Mouse (Mus musculus) kidney, adult 9 months (tissue): Measurements from ENCODE around the gene Map2.

Experiments
- DNase-seq: peaks from one replicate; pipeline ENCODE4 v3.0.0; 2022

The Map2 gene

DNA sequence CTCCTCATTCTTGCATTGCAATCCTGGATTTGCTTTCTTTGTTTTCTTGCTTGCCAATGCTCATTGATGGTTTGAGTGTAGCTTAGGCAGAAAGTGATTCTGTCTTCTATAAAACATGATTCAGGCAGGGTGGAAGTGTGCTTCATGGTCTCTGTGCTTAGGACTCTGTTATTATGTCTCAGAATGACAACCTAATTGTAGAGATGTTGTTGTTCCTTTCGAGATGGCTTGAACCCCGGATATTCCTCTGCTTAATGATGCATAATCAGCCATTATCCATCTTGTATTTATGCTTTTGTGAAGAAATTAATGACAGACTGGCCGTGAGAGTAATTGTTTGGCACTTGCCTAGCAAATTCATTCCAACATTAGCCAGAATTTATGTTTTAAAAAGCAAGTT is 31.8 kb downstream of the Map2 start:
- DNase-seq, result no peak

DNA sequence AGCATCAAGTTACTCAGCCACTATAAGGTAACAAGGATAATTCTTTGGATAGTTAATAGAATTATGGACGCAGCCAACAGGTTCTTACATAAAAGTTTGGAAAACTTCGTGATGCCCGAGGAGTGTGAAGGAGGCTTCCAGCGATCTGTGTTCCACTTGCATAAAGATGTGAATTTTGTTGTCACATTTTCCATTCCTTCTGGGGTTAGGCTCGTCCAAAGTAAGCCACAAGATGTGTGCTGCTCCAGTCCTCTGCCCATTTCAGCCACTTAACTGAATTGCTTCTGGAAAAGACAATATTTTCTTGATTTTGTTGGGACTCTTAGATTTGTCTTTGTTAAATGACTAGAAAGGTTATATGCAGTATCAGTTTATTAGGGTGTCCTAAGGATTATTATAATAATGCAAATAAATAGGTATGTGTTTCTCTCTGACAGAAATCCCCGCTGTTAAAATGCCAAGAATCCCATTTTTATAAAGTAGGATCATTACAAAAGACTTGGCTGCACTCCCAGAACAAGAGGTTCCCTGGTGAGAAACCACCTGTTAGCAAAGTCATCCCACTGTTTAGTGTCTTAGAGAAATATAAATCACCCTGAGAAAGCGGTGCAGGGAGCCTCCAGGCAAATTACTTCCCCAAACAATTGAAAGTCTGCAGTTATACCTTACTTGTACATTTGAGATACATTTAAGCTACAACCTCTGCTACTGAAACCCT is 36.2 kb downstream of the Map2 start:
- DNase-seq, result no peak

DNA sequence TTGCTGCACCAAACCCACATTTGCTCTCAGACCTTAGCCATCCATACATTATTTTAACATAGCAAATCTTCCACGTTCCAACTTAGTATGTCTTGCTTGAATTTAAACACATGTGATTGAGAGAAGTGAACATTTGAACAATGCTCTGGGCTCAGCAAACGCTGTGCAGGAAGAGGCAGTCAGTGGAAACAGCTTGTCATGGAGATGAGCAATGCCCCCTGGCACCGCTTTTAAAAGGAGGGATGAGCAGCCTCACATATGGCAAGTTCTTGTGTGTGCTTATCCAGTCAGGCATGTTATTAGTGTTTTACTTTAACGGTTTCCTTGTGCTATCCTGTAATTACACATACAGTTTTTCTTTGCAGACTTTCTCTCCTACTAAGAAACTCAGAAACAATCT is 46.4 kb downstream of the Map2 start:
- no peak for DNase-seq

DNA sequence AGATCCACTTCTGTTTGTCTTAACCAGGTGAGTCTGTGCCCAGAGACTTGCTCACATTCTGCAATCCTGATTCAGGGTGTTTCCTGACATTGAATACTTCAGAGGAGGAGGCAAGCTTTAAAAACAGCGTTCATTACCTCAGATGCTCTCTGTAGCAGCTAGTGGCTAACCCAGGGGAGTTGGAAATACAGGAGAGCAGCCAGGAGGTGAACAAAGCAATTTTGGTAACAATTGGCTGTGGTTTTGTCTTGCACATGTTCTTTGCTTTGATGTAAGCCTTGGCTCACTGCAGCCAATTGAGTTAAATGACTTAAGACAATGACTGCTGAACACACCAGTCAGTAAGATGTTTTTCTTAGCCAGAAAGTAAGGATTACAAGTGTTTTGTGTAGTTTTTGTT is 48.3 kb downstream of the Map2 start:
- no peak for DNase-seq

DNA sequence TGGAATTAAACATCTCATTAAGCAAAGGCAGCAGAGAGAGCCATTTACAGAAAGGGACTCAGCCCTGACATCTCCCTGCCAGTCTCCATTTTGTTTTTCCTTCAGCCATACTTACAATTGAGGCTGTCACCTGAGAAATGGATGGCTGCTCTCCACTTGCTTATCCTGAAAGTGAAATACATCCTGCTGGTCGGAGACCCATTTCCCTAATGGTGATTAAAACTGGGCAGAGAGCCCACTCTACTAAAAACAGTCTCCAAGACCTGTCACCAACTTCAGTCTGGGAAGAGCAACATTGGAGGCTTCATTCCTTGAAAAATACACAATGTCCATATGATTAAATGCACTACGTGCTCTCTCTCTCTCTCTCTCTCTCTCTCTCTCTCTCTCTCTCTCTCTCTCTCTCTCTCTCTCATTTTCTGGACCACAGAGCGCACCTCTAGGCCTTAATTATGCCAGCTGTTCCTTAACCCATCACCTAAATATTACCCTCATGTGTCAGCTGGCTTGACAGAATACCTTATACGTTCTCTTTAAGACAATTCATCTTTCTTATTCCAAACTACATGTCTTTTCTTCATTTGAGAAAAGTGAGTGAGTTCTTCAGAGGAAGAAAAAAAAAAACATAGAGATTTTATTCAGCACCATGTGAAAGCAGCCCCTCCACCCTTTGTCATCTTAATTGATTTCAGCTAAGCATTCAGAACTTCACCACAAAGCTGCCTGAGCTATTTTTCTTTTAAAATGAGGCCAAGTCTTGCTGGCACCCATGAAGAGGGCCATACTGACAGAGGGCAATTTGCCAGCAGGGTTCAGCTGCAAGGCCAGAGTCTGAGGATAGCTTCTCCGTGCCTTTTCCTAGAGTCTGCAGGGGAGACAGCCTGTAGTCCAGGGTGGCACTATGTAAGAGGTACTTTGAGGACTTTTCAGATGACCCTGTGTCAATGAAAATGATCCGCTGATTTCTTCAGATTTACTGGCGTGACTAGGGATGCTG is 51.6 kb downstream of the Map2 start:
- DNase-seq, result no peak

DNA sequence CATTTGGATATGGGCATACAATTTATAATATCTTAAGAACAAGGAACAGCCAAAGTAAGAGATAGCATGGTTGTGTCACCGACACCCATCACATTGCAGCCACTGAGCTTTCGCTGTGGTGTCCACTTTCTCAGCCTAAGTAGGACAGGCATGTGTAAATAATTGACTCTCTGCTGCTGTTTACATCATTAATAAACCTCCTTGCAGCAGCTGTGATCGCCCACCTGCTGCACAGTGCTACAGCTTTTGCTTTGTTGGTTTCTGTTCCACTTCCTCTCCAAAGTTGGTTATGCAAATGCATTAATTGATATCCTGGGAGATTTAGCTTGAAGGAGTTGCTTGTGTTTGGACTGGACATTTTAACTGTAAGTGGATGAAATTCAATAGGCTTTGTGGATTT is 53.1 kb downstream of the Map2 start:
- DNase-seq, result no peak

DNA sequence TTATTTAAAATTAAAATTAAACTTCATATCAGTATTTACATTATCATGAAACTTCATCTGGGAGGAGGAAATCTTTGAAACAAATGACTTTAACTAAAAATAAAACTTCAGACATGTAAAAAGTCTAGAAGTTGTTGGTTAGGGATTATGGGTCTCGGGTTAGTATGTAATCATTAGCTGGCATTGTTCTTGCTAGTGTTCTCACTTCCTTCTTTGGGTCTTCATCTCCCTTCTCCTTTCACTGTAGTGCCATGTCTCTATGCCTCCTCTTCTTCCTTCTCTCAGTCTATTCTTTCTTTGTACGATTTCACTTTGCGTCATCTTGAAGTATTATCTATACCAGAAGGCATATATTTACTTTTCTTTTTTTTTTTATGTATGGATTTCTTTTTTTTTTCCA is 55.3 kb downstream of the Map2 start:
- no peak for DNase-seq

DNA sequence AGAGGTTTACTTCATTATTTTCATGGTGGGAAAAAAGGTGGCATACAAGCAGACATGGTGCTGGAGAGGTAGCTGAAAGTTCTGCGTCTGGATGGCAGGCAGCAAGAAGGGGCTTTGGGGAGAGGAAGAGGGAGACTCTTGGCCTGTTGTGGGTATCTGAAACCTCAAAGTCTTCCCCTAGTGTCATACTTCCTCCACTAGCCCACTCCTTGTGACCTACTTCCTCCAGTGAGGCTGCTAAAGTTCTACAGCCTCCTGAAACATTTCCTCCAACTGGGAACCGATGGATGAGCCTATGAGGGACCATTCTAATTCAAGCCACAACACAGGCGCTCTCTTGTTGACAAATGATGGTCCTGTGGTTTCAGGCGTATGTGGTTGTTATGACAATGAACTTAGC is 56.9 kb downstream of the Map2 start:
- DNase-seq, result no peak

DNA sequence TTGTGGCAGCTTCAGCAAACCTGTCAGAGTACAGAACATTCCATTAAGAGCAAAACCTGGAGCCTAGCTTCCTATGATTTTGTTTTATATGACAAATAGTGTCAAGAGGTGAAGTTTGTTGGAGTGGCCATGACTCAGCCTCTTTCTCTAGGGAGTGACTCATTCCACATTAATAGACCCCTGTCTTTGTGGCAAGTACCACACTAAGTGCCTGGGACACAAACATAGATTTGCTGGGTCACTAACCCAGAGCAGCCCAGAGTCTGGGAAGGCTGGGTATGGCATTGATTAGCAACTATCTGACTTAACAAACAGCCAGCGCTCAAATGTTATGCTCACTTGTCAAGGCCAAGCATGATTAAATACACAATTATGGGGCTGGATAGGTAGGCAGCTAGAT is 69.8 kb downstream of the Map2 start:
- DNase-seq, result no peak

DNA sequence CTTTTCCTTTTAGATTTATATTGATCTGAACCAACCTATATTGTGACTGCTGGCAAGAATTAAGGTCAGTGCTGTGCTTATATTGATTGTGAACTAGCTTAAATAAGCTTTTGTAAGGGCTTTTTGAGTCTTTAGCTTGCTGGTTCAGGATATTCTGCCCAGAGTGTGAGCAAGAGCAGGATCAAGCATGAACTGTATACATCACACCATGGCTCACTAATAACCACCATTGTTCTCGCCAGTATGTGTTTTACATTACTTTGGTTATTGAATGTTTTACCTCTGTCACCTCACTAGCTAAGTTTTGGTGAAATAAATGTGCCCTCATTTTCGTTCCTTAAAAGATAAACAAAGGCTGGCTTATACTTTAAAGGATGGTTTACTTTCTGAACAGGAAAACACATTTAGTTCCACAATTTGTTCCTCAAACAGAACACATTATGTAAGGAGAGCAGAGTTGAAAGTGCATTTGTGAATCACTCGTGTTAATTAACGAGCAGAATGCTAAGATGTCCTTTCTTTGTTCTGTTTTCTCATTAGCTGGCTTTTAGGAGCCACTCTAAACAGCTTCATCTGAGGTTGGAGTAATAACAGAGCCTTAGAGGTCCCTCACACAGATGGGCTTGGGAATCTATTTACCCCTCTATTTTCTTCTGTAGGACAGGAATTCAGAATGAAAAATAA is 76.7 kb downstream of the Map2 start:
- DNase-seq, result peak; percentile 31

DNA sequence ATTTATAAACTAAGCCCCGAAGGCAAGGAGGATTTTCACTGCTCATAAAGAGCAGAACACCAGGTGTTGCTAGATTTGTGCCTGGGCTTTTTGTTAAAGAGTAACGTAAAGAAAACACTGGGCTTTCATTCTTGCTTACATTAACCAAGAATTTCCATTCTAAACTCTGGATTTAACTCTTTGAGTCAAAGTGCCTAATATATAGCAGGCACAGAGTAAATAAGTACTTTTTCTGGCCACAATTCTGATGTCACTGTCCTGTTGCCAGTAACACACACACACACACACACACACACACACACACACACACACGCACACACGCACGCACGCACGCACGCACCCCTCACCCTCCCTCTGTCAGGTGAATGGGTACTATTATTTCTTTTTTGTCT is 77.3 kb downstream of the Map2 start:
- no peak for DNase-seq

DNA sequence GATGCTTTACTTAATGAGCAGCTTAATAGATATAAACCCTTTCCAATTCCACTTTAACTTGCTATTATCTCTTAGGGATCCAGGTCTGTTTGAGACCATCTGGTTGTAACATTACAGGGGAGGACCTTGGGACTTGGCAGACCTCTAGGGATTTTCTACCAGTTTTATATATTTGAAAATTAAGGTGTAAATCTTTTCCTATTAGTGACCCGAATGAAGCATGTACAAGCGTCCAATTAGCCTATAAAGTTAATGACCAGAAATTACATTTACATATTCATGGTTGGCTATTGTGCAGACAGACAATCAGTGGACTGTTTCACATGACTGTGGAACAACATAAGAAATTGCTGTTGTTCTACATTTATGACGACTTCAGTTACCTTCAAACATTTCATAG is 88.1 kb downstream of the Map2 start:
- DNase-seq, result no peak

DNA sequence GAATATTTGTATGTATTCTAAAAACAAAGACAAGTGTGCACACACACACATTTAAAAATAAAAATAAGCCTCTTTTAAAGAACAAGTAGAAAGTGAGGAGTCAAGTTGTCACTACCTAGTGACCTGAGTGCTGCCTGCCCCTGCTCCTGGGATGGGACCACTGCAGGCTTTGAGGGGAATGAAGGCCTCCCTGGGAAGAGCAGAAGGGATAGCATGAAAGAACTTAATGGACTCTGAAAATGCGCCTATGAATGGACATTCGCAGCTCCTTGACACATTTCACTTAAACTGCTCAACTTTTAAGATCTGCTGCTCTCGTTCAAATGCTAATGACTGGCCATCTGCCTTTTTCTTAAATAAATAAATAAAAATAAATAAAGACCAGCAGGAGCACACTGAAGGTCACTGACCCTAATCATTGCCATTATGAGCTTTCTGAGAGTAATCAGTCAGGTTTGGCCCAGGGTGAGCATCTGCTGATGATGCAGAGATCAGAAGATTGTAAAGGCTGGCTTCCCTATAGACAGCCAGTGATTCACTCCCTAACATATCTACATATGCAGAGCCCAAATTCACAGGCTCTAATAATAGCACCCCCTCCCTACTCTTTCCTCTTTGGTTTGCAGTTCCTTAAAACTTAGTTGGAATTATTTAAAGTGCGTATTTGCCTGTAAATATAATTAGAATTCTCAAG is 91.3 kb downstream of the Map2 start:
- no peak for DNase-seq

DNA sequence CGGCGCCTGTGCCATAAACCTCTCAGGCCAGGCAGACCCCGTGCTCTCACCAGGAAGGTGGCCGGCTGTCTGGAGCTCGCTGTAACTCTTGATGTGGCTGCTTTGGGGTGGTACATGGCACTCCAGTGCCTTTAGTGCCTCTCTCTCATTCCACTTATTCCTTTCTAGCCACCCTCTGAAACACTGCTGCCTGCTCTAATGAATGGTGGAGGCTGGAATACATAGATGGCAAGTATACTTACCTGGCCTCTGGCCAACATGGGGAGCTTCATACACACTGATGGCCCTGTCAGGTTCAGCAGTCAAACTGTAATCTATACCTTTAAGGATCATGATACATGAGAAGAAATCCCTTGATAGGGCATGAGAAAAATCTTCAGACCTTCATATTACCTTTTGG is 102.6 kb downstream of the Map2 start:
- DNase-seq, result no peak

DNA sequence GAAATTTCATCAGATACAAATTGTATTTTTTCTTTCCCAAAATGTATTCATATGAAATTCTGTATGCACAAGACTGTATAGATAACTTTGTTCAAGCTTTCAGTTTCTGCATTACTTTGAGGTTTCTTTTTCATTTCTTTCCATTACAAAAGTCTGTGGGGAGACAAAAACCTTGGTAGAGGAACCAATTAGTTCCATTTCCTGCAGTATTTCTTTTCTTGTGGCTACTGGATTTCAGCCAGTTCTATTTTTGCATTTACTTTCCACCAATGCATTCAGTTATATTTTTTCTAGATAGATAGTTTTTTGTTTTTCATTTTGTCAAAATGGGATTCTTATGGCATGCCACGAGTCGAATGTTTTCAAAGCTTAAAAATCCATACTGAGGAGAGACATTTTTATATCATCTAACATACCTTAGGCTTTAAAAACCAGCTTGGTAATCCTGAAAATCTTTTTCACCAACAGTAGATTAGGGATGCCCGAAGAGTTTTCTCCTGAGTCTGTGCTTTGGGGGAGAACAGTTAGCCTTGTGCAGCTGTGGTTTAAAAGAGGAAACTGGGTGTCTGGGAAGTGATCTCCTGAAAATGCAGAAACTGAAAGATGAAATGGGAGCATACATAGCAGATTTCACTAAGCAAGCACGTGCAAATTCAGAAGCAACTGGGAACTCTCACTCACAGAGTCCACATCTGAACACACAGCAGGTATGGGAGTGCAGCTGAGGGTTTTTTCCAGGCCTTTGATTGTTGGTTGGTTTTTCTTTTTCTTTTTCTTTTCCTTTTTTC is 104.3 kb downstream of the Map2 start:
- DNase-seq, result no peak

DNA sequence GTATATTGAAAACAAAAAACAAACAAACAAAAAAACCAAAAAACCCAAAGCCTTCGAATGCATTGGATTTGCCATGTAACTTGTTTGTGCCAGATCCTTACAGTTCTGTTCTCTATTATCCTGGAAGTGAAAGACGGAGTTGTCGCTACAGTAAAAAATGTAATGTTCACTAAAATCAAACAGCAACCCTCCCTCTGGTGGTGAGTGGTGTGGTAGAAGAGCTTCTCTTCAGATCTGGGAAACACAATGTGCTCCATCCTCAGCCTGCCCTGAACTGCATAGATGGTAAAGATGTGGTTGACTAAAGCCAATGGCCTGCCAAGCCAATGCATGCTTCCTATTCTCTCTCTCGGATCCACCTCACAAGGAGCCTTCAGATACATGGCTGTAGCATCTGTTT is 105.1 kb downstream of the Map2 start:
- DNase-seq, result no peak

DNA sequence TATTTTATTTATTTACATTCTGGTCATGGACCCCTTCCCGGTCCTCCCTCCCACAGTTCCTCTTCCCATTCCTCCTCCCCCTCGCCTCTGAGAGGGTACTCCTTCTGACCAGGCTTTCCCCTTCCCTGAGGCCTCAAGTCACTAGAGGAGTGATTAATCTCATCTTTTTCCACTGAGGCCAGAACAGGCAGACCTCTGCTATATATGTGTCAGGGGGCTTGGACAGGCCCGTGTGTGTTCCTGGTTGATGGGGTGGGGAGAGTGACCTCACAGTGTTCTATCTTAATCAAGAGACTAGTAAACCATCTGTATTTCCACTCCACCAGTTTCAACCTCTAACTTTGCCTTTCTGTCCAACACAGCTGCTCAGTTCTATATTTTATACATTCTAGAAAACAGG is 107.4 kb downstream of the Map2 start:
- DNase-seq, result no peak

DNA sequence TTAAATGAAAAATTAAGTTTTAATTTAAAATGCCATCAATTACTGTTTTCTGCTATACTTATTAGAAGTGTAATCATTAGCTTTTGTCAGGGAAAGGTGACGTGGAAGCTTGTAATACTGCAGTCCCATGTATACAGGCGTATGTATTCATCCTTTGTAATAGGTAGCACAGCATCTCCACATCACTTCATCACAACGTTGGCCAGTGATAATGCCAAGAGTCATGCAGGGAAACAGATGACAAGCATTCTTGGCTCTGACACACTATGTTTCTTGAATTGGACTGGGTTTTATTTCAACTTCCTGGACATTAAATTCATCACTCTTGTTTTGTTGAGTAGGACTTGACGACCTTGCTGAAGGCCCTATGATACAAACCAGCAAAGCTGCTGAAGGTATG is 113.9 kb downstream of the Map2 start:
- DNase-seq, result no peak

DNA sequence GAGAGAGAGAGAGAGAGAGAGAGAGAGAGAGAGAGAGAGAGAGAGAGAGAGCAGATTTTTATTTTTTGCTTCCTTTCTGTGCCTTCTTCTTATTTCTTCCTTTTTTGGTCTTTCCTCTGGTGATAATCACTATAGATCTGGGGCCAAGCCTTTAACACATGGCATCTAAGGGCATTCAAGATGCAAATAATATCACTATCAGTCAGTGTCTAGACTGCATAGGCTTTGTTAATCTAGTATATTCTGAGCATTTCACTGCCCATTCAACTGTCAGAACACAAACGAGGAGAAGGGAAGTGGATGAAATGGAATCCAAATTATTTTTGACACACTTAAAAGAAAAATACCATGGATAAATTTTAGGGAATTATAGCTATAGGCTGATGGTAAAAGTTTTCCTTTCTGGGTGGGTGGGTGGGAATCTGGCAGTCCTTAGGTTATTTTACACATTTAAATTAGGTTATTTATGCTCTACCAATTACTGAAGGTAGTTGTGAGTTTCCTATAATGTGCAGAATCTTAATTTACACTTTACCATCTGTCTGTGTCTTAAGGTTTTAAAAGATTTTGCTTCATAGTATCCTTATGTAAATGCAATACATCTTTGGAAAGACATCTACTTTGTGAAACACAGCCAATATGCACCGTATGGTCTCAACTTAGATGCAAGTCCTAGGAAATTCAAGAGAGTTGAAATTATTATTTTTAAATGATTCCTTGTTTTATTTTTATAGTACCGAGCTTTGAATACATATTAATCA is 117.2 kb downstream of the Map2 start:
- DNase-seq, result no peak

DNA sequence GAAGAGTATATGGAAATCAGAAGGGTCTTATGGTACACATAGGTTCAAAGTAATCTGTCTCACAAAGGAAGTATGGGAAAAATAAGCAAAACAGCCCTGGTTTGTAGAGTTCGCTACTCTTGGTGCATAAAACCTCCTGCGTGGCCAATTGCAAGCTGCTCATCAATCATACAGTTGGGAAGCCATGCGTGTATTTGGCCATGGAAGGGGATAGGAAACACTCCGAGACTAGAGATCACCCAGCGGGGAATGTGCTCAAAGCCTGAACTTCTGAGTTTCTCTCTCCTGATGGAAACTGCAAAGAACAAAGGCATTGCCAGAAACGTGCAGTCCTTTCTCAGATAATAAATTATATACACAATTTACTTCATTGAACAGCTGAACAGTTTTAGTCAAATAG is 124.3 kb downstream of the Map2 start:
- no peak for DNase-seq

DNA sequence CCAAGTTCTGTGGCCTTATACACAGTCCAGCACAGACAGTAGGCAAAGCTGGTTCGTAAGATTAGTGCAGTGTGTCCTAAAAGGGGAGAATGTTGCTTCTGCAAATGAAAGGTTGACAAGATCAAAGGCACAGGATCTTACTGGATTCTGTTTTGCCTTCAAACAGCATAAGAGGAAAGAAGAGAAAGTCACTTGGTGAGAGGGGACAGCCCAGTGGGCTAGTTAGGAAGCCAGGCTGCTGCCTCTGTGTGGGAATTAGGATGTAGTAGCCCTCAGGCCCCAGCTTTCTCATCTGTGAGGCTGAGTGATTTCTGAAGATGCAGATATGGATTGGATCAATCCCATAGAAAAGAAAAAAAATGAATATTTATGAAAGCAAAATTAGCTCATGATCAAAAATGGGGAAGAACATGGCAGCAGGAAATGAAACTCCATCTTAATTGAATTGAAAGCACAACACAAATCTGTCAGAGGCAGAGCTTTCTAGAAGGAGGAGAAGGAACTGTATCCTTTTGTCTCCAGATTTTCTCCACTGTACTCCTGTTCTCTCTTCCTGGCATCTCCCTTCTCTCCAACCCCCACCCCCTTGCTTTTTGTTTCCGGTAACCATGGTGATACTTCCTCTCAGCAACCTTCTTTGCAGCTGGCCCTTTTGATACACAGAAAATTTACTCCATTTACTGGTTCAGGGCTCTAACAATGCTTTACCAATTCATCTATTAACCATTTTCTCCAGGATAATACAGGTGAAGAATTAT is 145.5 kb downstream of the Map2 start:
- no peak for DNase-seq
